In the genomic region with DNA sequence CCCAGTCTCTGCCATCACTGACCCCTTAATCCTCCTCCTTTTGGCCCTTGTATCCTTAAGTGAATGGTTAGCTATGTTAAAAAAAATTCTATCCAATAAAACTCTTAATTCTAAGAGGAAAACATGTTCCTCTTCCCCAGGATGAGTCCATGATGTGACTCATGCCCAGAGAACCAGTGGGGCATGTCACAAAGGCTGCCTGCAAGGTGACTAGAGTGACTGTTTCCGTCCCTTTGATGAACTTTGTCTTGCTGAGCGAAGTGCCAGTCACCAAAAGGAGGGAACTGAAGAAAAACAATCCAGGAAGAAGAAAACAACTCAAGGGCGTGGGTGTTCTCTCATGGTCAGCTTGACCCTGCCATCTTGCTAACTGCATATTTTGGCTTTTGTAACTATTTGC, we compare ENCODE assay signal across 16 mouse cellular contexts.
"Had no signal": no experiment of that assay in that cellular context is flagged by ENCODE, and none has a peak within 500 bp of the region (broad histone marks: within the 10 kb centered on the region; RNA-seq: fewer than 3 reads in every experiment).

No protein-coding gene starts in this region.

- H3K9ac ChIP-seq: kidney, embryonic 15.5 days; limb, embryonic 12.5 days; limb, embryonic 15.5 days; liver, embryonic 14.5 days; liver, postnatal 0 days; lung, embryonic 14.5 days; midbrain, embryonic 13.5 days had no signal

- H3K4me2 ChIP-seq: kidney, embryonic 15.5 days; limb, embryonic 12.5 days; limb, embryonic 15.5 days; liver, embryonic 11.5 days; lung, embryonic 14.5 days; midbrain, embryonic 13.5 days had no signal

- H3K4me3 ChIP-seq: kidney, embryonic 15.5 days; limb, embryonic 12.5 days; limb, embryonic 15.5 days; midbrain, embryonic 13.5 days had no signal

- DNase-seq: kidney, postnatal 14 days; kidney, postnatal 4 days; left cerebral cortex, postnatal 4 days; liver, postnatal 0 days; lung, embryonic 14.5 days; thymus, adult 18-20 months; thymus, postnatal 36 days had no signal

- H3K36me3 ChIP-seq: kidney, embryonic 15.5 days; limb, embryonic 12.5 days; limb, embryonic 15.5 days; midbrain, embryonic 13.5 days had no signal

- H3K27ac ChIP-seq: kidney, embryonic 15.5 days; limb, embryonic 12.5 days; limb, embryonic 15.5 days; liver, embryonic 14.5 days; macrophage; midbrain, embryonic 13.5 days had no signal

- H3K27me3 ChIP-seq: kidney, embryonic 15.5 days; limb, embryonic 12.5 days; limb, embryonic 15.5 days; midbrain, embryonic 13.5 days had no signal

- ATAC-seq: liver, postnatal 0 days; lung, postnatal 0 days; midbrain, embryonic 13.5 days; midbrain, embryonic 16.5 days had no signal

- H3K9me3 ChIP-seq: kidney, embryonic 15.5 days; limb, embryonic 12.5 days; limb, embryonic 15.5 days; midbrain, embryonic 13.5 days had no signal
